Mouse (Mus musculus) G1E-ER4 (cell line): ENCODE measurements at regions not wholly inside any gene's neighbourhood (a gene's known extent, or its start where the extent isn't known, plus 50 kb on each side); places are given as distances from the start of the nearest gene placed in this dataset.

Experiments used
- GATA1 ChIP-seq: IDR thresholded peaks from one replicate; pipeline ENCODE4 v1.8.0; 2012; ENCODE audit warnings: low read length, inconsistent platforms

DNA sequence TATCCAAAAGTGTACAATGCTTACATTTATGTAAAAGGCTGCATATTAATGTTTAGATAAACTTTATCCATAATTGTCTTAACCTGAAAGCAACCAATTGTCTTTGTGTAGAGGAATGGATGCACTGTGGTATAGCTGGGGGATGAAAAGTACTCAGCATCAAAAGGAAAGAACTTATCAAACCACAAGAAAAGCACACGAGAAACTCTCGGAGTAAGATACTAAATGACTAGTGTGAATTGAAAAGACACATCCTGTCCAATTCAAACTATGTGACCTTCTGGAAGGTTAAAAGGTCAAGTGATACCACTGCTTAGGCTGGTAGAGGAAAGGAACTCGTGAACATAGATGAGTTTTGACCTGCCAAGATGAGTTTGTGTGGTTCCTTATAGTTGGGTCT lies 192.2 kb upstream of the Tbl1xr1 start:
- TF ChIP-seq GATA1 = no peak

DNA sequence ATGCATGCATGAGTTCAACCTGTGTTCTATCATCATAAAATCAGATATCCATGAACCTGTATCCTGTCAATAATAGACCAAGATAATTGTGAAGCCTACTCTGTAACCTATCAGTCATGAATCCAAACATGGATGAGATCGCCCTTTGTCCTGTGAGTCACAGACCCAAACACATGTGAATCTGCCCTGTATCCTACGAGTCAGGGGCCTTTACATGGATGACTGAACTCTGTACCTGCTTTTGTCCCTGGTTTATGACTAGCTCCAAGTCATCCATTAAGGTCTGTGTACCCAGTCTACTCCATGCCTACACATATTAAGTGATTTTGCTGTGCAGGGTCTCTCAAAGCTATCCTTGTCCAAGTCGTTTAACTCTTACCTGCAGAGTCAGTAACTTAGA lies 187.7 kb upstream of the Tbl1xr1 start:
- no peak for TF ChIP-seq GATA1

DNA sequence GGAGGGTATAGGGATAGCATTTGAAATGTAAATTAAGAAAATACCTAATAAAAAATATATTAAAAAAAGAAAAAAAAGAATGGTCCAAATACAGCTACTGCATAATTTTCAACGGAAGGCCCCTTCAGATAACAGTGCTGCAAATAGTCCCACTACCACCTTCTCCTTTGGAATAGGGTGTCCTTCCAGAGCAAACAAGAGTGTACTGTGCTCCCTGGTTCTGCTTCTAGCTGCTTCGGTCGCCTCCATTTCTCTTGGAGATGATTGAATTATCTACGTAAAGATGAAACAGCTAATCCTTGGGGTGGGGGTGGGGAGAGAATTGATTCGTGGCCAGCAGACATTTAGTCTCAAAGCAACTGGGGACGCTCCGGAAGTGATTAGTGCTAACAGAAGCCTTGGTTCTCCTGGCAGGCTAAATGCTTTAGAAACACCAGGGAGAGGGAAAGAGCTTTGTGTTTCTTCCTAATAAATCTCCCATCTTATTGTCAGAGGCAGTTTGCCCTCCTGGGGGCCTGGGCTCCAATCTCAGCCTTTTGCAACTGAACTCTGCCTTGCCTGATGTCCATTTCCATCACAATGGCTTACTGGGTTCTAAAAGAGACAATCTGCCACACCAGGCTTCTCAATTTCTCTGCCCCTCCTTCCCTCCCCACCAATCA lies 184.5 kb upstream of the Tbl1xr1 start:
- TF ChIP-seq GATA1 = no peak

DNA sequence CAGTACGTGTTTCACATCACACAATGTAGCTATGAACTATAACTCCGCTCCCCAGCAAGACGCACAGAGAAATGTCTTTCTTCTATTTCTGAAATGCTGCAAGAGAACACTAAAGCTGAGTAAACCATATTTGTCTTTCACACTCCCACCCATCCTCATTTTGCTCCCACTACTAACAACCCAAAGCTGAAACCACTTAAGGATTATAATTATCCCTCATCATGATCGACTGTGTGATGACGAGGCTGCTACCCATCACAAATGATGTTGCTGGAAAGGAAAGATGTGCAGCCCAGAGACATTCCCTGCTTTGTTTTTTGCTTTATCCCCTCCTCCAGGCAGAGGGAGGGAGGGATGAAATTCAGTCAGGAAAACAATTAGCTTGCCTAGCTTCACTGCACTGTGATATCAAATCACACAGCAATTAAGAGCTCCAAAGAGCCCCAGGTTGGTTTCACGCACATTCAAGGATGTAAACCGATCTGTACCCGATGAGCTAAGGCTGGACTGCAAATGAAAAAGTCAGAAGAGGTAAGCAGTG lies 183.5 kb upstream of the Tbl1xr1 start:
- TF ChIP-seq GATA1 = no peak

DNA sequence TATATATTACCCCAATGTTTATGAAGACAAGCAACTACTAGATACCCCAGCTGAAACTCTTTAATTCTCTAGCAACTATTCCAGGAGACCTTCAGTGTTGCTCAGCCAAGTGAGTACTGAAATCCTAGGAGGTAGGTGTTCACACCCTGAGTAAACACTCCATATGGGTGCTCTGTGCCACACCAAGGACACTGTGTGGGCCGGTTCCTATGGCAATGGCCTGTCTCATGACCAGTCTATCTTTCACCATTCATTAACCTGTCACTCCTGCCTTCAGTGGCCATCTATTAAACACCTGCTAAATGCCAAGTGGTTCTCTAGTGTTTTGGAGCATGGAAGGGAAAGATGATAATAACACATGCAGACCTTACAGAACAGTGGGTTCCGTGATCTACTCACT lies 180.9 kb upstream of the Tbl1xr1 start:
- TF ChIP-seq GATA1 = no peak

DNA sequence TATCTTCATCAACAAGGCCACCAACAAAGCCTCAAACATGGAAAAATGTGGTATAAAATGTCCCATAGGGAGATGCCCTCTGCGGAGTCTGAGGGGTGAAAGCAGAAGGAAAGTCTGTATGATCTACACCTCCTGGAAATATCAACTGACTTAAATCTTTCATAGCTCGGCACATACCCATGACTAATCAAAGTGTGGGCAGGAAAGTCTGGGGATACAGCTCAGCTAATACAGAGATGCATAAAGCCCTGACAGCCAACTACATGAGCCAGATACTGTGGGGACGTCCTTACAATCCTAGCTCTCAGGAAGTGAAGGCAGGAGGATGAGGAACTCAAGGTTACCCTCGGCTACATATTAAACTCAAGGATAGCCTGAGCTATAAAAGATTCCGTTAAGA lies 178.2 kb upstream of the Tbl1xr1 start:
- TF ChIP-seq GATA1 = no peak

DNA sequence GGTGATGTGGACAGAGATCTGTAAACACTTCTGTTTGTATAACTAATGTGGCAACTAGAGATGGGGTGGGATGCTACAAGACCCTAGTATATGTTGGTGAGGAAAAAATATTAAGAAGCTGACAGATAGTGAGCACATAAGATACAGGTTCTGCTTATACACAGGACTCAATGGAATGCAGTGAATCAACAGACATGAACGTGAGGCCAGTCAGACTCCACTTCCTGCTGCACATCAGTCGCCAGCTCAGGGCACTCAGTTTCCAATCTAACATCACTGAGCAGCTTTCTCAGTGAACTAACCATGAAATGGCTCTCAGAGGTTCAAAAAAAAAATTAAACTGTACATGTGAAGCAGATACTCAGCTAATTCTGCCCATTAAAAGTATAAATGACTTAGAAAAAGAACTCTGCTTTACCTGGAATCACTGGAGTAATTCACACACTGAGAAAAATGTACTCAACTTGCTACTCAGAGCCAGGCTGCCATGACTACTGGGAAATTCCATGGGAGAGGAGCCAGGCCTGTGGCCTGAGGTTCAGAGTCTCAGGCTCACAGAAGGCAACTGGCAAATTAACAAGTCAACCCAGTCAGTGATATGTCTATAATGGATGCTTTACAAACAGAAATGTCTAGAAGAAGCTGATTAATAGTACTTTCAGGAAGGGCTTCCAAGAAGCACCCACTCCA lies 170.9 kb upstream of the Tbl1xr1 start:
- TF ChIP-seq GATA1 = no peak

DNA sequence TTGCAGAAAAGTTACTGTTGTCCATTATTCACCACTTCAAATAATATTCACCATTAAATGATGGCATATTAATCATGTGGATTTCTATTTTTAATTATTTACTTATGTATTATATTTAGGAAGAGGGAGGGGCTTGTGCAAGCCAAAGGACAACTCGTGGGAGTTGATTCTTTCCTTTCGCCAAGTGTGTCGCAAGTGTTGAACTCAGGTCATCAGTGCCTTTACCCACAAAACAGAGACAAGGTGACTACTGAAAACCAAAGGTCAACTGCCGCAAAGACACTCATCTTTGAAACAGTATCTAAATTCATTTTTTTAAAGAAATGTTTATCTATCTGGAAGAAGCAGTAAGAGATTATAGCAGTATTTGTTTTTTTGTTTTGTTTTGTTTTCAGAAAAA lies 167.6 kb upstream of the Tbl1xr1 start:
- no peak for TF ChIP-seq GATA1

DNA sequence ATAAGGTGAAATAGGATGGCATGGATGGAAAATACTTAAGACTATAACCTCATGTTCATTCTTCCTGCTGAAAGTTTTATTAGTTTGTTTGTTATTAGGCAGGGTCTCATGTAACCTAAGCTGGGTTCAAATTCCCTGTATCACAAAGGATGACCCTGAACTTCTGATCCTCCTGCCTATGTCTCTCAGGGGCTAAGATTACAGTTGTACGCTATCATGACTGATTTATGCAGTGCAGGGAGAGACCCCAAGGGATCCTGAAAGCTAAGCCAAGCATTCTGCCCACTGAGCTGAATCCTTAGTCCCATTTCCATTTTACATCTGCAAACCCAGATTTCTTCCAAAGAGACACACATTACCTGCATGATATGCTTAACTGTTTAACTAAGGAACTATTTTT lies 166.4 kb upstream of the Tbl1xr1 start:
- TF ChIP-seq GATA1 = no peak

DNA sequence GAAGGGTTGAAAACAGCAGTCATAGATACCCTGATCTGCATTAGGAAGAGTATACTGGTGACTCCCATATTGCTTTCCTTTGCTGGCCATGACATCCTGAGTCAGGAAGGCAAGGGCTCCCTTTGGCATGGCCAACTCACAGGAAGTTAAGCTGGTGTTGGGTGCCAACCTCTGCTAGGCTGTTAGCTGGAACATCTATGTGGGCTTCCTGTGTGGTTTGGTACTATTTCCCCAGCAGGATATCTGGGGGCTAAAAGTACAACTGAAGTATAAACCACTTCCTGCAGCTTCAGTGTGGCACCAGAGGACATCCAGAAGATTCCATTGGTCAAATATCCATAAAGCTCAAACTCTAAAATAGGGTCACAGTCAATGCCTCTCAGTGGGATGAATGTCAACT lies 165.4 kb upstream of the Tbl1xr1 start:
- TF ChIP-seq GATA1 = no peak

DNA sequence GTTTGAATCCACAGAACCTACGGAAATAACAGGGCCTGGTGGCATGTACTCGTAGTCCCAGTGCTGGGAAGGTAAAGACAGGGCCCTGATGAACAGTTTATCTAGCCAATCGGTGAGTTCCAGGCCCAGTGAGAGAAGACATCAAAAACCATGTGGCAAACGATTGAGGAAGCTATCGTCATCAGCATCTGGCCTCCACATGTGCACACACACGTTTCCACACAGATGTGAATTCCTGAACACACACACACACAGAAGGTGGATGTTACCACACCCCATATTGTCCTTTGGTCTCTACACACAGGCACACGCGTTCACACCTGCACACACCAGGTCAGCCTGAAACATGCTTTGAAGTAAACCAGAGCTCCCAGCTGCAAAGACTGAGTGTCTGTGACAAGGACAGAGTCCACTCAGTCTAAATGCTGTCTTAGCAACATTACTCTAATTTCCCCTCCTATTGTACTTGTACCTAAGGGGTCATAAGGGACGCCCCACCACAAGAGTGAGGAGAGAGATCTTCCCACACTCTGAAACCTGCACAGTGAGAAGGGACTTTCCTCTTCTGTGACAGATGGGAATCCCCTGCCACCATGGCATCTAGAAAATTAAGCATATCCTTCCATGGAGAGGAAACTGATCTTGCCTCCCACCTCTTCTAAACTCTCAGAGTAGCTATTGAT lies 159.1 kb upstream of the Tbl1xr1 start:
- TF ChIP-seq GATA1 = no peak

DNA sequence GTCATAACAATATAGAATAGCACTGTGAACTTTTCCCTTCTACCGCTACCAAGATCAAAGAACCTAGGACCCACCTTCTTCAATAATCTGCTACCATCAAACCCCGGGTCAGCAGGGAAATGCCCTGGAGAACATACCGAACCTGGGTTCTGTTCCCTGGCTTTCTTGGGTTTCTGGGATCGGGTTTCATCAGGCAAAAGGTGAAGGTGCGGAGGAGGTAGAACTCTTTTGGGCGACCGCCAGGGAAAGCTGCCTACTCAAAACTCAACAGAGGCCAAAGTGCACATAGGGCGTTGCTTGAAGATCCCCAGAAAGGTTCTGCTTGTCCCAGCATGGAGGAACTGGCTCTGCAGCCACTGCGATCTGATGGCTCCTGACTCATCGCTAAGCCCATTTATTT lies 158.0 kb upstream of the Tbl1xr1 start:
- TF ChIP-seq GATA1 = no peak

DNA sequence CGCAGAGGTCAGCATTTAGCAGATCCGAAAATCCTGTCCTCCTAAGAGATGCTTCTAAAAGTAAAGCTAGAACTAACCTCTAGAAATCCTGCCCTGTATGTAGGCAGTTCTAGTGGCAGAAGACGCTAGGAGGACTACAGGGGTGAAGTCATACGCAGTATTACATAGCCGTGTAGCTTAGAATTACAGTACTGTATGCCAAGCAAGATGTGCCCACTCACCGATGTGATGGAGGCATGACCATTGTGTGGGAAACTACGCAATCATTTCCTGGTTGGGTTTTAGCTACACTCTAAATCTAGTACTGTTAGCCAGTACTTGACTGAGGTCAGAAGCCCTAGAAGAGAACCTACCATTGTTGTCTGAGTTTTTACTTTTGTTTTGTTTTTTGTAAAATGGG lies 156.5 kb upstream of the Tbl1xr1 start:
- TF ChIP-seq GATA1 = no peak

DNA sequence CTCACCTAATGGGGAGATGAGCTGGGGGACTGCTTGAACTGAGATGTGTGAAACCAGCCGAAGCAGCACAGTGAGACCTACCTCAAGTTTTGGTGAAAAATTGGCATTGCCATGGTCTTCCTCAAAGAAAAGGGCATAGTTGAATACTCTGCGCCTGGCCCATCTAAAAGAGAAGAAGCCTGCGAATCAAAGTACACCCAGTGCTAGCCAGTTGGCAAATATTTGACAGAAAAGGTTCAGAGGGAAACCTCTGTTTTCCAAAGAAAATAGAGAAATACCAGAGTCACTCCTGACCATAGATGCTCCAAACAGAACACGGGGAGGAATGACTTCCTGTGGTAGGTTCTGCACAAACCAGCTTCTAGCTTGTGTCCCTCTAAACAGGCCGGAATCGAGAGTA lies 144.5 kb upstream of the Tbl1xr1 start:
- no peak for TF ChIP-seq GATA1

DNA sequence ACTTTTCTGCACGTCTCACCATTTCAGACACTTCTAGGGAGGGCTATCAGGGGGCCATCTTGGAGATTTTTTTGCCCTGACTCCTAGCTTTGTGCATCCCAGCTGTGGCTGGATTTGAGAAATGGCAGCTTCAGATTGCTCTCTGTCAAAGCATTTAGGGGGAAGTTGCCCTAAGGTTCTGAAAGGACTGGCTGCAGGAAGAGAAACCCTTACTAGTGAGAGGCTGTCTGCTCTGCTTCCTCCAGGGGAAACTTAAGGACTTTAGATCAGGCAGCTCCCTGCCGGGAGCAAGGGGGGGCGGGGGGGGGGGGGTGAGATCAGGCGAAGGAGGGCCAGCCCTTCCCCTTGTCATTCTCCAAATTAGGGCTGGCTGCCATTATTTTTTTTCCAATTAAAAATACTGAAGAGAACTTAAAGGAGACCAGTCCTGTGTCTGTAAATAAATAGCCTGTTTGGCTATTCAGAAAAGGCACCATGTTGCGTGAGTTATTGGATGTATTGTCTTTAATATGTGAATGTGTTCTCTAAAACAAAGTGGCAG lies 141.7 kb upstream of the Tbl1xr1 start:
- TF ChIP-seq GATA1 = no peak

DNA sequence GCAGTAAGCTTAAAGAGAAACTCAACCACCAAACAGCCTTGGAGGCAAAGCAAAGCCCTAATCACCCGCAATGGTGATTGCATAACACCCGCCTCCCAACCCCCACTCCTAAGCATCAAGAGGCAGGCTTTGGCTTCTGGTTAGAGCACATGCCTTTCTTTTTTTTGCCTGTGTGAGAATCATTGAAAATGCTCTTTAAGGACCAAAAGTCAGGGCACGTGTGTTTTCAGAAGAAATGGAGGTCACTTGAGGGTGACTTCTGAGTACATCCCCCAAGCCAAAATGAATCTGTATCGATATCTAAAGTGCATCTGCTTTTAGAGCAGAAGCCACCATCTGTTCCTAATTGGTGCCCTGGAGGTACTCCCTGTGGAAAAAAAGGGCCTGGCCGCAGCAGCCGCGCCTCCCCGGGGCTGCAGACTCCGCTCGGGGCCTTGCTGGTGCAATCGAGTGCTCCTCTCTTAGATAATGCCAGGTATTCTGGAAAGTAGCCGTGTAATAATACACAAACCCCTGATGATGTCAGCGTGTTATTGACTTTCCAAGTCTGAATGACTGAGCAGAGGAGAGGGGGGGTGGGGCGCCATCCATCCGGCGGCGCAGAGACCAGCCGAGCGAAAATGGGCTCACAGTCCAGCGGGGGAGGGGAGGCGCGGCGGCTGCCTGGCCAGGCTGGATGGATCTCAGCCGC lies 140.7 kb upstream of the Tbl1xr1 start:
- TF ChIP-seq GATA1 = no peak
